Mouse (Mus musculus): ENCODE measurements around the gene Unk.
A peak's percentile ranks its signal among the peaks of the same experiment; 100 is the strongest.

Unk gene

GRCm38 (mm10) chr11:116061641-116062415, 31.7 kb downstream of the Unk start:
- no peak for DNase-seq (ENCODE audit: low spot score in 2 of 2)

- no peak for DNase-seq (ENCODE audit: low spot score in 2 of 2)
These were observed 32.4 kb downstream of the Unk start for GRCm38 (mm10) chr11:116062521-116062920.

- no peak for DNase-seq (ENCODE audit: low spot score in 2 of 2)
These were observed 33.4 kb downstream of the Unk start for GRCm38 (mm10) chr11:116063562-116063961.

DNA sequence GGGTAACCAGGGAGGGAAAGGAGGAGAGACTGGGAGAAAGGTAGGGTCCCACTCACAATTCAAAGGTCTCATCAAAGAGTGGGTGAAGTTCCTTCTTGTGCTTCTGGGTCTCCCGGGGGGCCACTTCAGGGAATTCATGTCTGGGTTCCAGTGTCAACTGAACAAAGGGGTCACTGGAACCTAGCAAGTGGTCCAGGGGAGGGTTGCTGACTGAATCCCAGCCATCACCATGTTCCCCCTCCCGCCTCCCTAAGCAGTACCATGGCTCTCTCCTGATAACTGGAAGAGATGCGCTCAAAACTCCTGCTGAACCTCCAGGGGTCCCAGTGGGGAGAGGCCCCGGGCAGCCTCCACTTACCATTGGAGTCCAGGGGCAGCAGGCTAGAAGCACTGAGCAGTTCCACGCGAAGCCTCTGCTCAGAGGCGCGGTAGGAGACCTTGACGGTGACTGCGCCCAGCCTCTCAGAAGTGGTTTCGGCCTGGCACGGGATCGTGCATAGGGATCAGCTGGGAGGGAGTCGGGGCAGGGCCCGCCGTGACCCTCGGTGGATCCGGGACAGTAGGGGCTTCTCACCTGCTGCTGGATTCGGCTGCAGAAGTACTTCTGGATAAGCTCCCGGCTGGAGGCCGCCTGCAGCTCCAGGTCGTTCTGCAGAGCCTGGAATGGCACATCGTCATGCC, 34.2 kb downstream of the Unk start:
- no peak for DNase-seq (ENCODE audit: low spot score in 2 of 2)

DNA sequence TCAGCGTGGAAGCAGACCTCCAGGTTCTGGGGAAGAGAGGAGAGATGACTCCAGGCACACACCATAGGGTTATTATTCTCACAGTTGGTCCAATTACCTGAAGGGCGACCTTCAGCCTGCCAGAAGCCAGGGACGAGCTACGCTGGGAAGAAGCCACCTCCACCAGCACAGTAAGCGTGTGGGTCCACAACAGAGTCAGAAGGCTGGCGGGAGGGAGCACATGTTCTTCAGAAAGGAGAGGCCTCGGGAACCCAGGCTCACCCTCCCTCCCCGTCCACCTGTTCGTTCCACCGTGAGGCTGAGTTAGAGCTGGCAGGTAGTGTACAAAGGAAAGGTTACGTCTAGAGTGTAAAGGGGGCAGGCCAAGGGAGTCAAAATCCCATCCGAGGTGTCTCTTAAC, 35.2 kb downstream of the Unk start:
- DNase-seq (ENCODE audit: low spot score in 2 of 2): no peak

GRCm38 (mm10) chr11:116071510-116071909, 41.4 kb downstream of the Unk start:
- DNase-seq (ENCODE audit: low spot score in 2 of 2): peak in 1 of 2 experiments; percentile 43

GRCm38 (mm10) chr11:116072608-116073007, 42.5 kb downstream of the Unk start:
- no peak for DNase-seq (ENCODE audit: low spot score in 2 of 2)

DNA sequence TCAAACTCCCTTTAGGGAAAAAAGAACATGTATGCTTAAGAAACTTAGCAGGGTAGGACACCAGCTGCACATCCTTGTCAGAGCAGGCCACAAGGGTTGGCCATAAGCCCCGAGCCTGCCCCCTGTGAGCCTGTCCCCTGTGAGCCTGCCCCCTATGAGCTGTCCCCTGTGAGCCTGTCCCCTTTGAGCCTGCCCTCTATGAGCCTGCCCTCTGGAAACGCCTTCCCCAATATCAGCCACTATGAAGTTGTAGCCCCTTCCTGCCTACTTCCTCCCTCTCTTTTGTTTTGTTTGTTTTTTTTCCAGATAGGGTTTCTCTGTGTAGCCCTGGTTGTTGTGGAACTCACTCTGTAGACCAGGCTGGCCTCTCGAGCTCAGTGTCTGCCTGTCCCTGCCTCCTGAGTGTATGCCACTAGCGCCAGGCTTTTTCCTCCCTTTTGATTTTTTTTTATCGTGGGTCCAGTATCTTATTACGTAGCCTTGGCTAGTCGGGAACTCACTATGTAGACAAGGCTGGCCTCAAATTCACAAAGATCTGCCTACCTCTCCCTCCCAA, 44.4 kb downstream of the Unk start:
- no peak for DNase-seq (ENCODE audit: low spot score in 2 of 2)

DNA sequence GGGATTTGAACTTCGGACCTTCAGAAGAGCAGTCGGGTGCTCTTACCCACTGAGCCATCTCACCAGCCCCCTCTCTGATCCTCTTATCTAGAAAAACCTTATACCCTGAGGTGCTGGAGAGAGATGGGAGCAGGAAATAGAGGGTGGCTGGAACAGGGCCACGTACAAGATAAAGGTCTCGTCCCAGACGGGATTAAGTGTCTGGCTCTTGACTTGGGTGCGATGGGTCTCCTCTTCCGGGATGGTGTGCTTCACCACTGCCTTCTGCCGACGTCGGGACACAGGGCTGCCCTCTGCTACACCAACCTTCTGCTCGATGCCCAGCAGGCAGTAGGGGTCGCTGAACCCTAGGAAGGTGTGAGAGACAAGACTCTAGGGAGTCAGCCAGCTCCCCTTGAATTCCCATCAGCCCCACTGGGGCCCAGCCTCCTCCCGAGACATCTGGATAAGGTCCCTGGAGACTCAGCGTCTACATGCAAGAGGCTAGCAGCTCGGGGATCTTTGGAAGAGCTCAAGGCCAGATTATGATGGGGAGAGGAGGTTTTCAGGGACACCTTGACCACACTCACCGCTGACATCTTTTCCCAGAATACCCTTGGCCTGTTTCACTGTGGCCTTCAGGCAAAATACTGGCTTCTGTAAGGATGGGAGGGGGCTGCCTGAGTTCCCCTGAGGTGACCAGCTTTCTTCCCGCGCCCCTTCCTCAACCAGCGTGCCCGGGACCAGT, 45.6 kb downstream of the Unk start:
- no peak for DNase-seq (ENCODE audit: low spot score in 2 of 2)

GRCm38 (mm10) chr11:116076266-116076540, 46.1 kb downstream of the Unk start:
- DNase-seq (ENCODE audit: low spot score in 2 of 2): no peak

DNA sequence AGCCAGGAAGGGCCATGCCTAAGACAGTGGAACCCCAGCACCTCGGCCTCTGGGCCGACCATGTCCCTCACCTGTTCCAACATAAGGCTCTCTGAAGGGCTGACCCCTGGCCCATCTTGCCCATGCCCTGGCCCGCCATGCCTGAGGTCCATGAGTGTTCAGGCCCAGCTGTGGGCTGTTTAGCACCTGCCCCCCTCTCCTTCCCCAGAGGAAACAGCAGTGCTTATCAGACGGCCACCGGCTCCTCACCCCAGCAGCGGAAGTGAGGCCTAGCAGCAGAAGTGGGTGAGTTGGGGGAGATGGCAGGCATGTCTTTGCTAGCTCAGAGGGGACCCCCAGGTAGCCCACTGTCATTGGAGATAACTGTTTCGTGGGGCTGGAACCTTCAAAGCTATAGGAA, 46.7 kb downstream of the Unk start:
- peak; percentile 68 to 72 for DNase-seq (ENCODE audit: low spot score in 2 of 2)

DNA sequence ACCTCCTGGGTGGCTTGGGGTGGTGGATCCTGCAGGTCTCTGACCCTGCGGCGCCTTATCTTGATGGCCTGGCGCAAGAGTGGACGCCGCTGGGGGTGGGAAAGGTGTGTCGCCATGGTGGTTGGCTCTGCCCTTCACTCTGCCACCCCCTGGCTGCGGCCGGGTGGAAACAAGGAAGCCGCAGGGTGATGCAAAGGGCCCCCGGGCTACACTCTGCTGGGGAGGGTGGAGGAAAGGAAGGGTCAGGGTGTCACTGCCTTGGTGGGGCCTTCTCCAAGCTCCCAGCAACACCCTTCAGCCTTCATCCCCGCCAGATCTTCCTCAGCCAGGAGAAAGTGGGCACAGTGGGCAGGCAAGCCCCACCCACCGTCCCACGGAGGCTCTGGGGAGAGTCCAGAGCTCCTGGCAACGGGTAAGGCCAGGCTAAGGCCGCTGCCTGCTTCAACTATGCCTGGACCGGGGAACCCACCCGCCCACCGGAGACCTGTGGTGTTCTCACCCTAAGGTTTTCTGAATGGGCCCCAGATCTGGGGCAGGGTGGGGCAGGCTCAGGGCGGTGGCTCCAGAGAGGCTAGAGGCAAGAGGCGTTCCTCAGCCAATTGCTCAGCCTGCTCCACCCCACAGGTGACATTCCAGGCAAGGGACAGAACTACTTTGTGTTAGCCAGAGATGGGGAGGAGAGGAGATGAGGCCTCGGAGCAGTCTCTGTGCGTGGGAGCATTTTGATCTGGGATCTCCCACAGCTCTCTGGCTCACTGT, 47.5 kb downstream of the Unk start, which contains the start of gene Unc13d:
Unc13d (minus strand) TSS at position 516 of the 759 bp plus-strand sequence.
- DNase-seq (ENCODE audit: low spot score in 2 of 2): peak; percentile 84 to 85

- peak; percentile 88 to 90 for DNase-seq (ENCODE audit: low spot score in 2 of 2)
These were observed 48.1 kb downstream of the Unk start for GRCm38 (mm10) chr11:116078221-116078620.

GRCm38 (mm10) chr11:116078676-116079320, 48.7 kb downstream of the Unk start:
- DNase-seq (ENCODE audit: low spot score in 2 of 2): no peak

GRCm38 (mm10) chr11:116079511-116079910, 49.4 kb downstream of the Unk start:
- no peak for DNase-seq (ENCODE audit: low spot score in 2 of 2)

GRCm38 (mm10) chr11:116081081-116081480, 51.0 kb downstream of the Unk start:
- DNase-seq (ENCODE audit: low spot score in 2 of 2): peak; percentile 60 to 72

DNA sequence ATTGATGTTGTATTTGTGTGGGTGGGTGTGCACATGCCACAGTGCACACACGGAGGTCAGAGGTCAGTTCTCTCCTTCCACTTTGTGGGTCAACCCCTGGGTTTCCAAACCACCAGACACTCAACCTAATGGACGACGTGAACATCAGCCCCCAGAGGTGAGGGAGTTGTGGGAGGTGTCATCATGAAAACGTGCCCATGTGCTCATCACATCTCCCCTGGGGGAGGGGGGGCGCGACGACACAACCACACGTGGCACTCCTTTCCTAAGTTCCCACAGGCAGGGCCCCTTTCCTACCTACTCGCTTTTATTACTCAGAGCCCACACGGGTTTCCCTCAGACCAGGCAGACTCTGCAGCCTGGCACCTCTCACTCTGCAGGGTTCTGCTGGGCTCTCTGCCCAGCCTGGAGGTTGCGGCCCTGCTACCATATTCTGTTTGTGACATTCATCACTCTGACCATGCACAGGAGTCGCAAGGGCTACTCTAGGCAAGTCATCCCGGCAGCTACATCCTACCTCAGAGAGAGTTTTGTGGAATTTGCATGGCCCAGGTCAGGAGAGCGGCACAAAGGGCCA, 53.1 kb downstream of the Unk start:
- DNase-seq (ENCODE audit: low spot score in 2 of 2): no peak

DNA sequence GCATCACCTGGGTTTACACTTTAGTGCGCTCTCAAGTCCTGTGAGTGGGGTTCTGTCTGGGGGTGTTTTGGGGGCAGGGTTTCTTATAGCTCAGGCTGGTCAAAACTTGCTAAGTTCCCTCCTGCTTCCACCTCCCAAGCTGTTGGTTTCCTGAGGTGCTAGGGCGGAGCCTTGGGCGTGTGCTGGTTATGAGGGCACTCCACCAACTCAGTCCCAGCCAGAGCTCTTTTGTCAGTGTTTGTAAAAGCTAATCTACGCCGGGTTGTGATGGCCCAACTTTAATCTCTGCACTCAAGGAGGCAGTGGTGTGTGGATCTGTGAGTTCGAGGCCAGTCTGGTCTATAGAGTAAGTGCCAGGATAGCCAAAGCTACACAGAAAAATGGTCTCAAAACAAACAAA, 54.0 kb downstream of the Unk start:
- no peak for DNase-seq (ENCODE audit: low spot score in 2 of 2)

DNA sequence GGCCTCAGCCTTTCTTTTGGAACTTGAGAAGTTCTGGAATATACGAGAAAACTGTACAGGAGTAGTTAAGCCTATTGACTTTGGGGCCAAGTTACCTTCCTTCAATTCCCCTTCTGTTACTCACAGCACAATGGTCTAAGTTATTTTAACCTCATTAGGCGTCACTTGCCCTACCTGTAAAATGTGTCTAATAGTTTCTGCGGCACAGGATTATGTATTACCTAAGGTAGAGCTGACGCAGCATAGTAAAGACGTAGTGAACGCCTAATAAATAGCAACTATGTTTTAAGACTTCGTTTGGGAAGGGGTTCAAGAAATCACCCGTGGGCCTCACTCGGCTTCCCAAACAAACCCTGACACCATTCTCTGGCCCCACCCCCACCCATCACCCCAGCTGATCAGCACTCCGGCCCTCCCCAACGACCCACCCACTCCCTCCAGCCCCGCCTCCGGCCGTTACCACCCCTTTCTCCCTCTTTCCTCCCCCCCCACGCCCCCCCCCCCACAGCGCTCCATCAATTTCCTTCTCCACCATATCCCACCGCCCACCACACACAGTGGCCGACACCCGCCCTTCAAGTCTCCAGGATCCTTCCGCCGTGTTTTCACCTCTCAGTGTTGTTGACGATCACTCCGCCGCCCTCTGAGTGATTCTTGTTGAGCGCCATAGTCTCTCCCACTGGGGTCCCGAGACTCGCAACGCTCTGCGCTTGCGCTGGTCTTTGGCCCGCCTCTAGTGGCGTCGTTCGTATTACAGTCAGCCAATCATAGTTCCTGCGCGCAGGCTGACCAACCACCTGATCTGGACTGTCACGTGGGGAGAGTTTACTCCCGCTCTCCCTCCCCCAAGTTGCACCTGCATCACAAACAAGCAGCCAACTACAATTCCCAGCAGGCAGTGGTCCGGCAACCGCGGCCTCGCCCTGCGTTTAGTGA, 56.4 kb downstream of the Unk start, which contains the start of gene Wbp2:
Wbp2 (minus strand) TSS at position 738 of the 936 bp plus-strand sequence.
- peak; percentile 99 for DNase-seq (ENCODE audit: low spot score in 2 of 2)
